Mouse (Mus musculus) adrenal gland, postnatal 10 days (tissue): ENCODE measurements around the gene Mcrip2. TPM values are rescaled to one million over a fixed set of nuclear protein-coding genes. Genes with fewer than 3 reads are reported as not detected.

Source experiments
- DNase-seq: peaks from one replicate; pipeline ENCODE4 v3.0.0; 2021; ENCODE audit warnings: mixed read lengths
- microRNA-seq: library from miRNA; unstranded; fragments of <30 nt; microRNA quantifications from one replicate; pipeline ENCODE4 v1.2.0, GENCODE M21; 2021
- total RNA-seq, 2 experiments: library from RNA; stranded (reverse); gene quantifications; 2 replicates each; pipeline ENCODE4 v1.2.3; 2021

Mcrip2 gene
- total RNA-seq, 2 experiments from 2014 or later = 319 to 366 TPM

DNA sequence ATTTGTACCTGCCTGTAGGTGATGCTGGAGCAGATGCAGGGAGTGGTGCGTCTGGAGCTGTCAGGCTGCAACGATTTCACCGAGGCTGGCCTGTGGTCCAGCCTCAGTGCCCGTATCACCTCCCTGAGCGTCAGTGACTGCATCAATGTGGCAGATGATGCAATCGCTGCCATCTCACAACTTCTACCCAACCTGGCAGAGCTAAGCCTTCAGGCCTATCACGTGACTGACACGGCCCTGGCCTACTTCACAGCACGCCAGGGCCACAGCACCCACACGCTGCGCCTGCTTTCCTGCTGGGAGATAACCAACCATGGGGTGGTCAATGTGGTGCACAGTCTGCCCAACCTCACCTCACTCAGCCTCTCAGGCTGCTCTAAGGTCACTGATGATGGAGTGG is 50.9 kb downstream of the Mcrip2 start:
- no peak for DNase-seq

Small RNAs within 50 kb of the gene (microRNA-seq; reads per million reads assigned to microRNA genes)
- 4.6 reads per million, percentile 3 among the genes with 10 or more reads in this experiment for gene Mir3082

Other genes with a start within 250 kb of the Mcrip2 start
- gene Gng13, start 151.6 kb downstream of the Mcrip2 start, total RNA-seq = under 1 TPM in 1 of 2 experiments, not detected in 1; 0.70 TPM
- 10 to 100 TPM in 1 of 2 experiments, 1 to 10 TPM in 1; 7.9 to 11.2 TPM for gene Chtf18, start 141.3 kb downstream of the Mcrip2 start, total RNA-seq
- 10 to 100 TPM in 1 of 2 experiments, 1 to 10 TPM in 1; 9.5 to 11.0 TPM for gene Rpusd1, start 141.1 kb downstream of the Mcrip2 start, total RNA-seq
- not detected for gene Mslnl, start 132.7 kb downstream of the Mcrip2 start, total RNA-seq
- gene Msln, start 114.4 kb downstream of the Mcrip2 start, total RNA-seq = 10 to 100 TPM; 13.6 to 19.0 TPM
- gene Narfl, start 95.0 kb downstream of the Mcrip2 start, total RNA-seq = 10 to 100 TPM; 31.9 to 39.7 TPM
- gene Haghl, start 83.1 kb downstream of the Mcrip2 start, total RNA-seq = 10 to 100 TPM; 22.5 to 35.3 TPM
- not detected for gene Ccdc78, start 82.2 kb downstream of the Mcrip2 start, total RNA-seq
- 10 to 100 TPM; 63.1 to 76.4 TPM for gene Fam173a, start 75.9 kb downstream of the Mcrip2 start, total RNA-seq
- under 1 TPM in 1 of 2 experiments, not detected in 1; 0.48 TPM for gene AC134908.4, start 73.1 kb downstream of the Mcrip2 start, total RNA-seq
- gene Metrn, start 71.6 kb downstream of the Mcrip2 start, total RNA-seq = 10 to 100 TPM; 28.0 to 45.1 TPM
- 10 to 100 TPM; 11.6 to 14.5 TPM for gene Fbxl16, start 59.7 kb downstream of the Mcrip2 start, total RNA-seq
- 10 to 100 TPM; 17.6 to 23.1 TPM for gene Wdr24, start 45.1 kb downstream of the Mcrip2 start, total RNA-seq
- gene Jmjd8, start 39.9 kb downstream of the Mcrip2 start, total RNA-seq = 10 to 100 TPM; 54.9 to 62.3 TPM
- gene Stub1, start 35.4 kb downstream of the Mcrip2 start, total RNA-seq = 100 to 1,000 TPM; 138 to 157 TPM
- 10 to 100 TPM; 11.9 to 14.6 TPM for gene Rhbdl1, start 31.5 kb downstream of the Mcrip2 start, total RNA-seq
- 10 to 100 TPM in 1 of 2 experiments, 1 to 10 TPM in 1; 7.0 to 12.3 TPM for gene Gm20683, start 27.0 kb downstream of the Mcrip2 start, total RNA-seq
- gene Rhot2, start 23.9 kb downstream of the Mcrip2 start, total RNA-seq = 10 to 100 TPM; 71.6 to 98.5 TPM
- gene Wdr90, start 7.3 kb downstream of the Mcrip2 start, total RNA-seq = 10 to 100 TPM; 17.5 to 24.1 TPM
- 10 to 100 TPM; 66.8 to 69.2 TPM for gene Mettl26, start 6.3 kb upstream of the Mcrip2 start, total RNA-seq
- gene Wfikkn1, start 12.1 kb upstream of the Mcrip2 start, total RNA-seq = 1 to 10 TPM in 1 of 2 experiments, under 1 TPM in 1; 0.78 to 2.7 TPM
- gene Rab40c, start 51.0 kb upstream of the Mcrip2 start, total RNA-seq = 10 to 100 TPM; 16.9 to 25.6 TPM
- gene Pigq, start 76.2 kb upstream of the Mcrip2 start, total RNA-seq = 100 to 1,000 TPM; 101 to 118 TPM
- 1 to 10 TPM in 1 of 2 experiments, under 1 TPM in 1; 0.30 to 1.4 TPM for gene Nhlrc4, start 76.2 kb upstream of the Mcrip2 start, total RNA-seq
- gene A930017K11Rik, start 83.8 kb upstream of the Mcrip2 start, total RNA-seq = not detected
- 10 to 100 TPM; 15.8 to 16.2 TPM for gene Capn15, start 117.0 kb upstream of the Mcrip2 start, total RNA-seq
- 10 to 100 TPM; 15.3 to 23.8 TPM for gene Rab11fip3, start 200.8 kb upstream of the Mcrip2 start, total RNA-seq
- 10 to 100 TPM; 50.4 to 63.7 TPM for gene Decr2, start 221.6 kb upstream of the Mcrip2 start, total RNA-seq
- 1 to 10 TPM; 4.5 to 6.5 TPM for gene Nme4, start 226.8 kb upstream of the Mcrip2 start, total RNA-seq
- gene Tmem8, start 244.5 kb upstream of the Mcrip2 start, total RNA-seq = 1 to 10 TPM; 4.2 to 4.9 TPM